Mouse (Mus musculus) Patski (cell line): ENCODE measurements at regions not wholly inside any gene's neighbourhood (a gene's known extent, or its start where the extent isn't known, plus 50 kb on each side); places are given as distances from the start of the nearest gene placed in this dataset.

ENCODE experiments used
- ATAC-seq: fragments of 100-300 bp; one replicate; pipeline ENCODE4 v1.8.0; 2021
- CTCF ChIA-PET: fragments of 350-600 bp; sonication (Branson Sonifier 250); formaldehyde crosslinking; loops from one replicate; lab custom pipeline; 2022; ENCODE audit warnings: inconsistent platforms; lab: Charles Lee
- POLR2A ChIA-PET: fragments of 350-600 bp; sonication (Branson Sonifier 250); formaldehyde crosslinking; loops from one replicate; lab custom pipeline; 2022; ENCODE audit warnings: antibody characterized with exemption, inconsistent platforms; lab: Charles Lee
- DNase-seq: peaks from one replicate; pipeline ENCODE4 v3.0.0-alpha.2; 2011; ENCODE audit warnings: low read depth, low spot score
- H3K27me3 ChIP-seq: fragments of 371-371 bp; one replicate; pipeline ENCODE4 v1.5.1; 2021
- CTCF ChIP-seq: fragments of 100-300 bp; IDR thresholded peaks from one replicate; pipeline ENCODE4 v1.5.1; 2021
- in situ Hi-C: fragments of 300-500 bp; cut with MboI; formaldehyde crosslinking; loops from 3 replicates; pipeline ENCODE4 v1.11.1; 2018; ENCODE audit warnings: low pct_unique_long_range_greater_than_20kb, mixed read lengths

DNA sequence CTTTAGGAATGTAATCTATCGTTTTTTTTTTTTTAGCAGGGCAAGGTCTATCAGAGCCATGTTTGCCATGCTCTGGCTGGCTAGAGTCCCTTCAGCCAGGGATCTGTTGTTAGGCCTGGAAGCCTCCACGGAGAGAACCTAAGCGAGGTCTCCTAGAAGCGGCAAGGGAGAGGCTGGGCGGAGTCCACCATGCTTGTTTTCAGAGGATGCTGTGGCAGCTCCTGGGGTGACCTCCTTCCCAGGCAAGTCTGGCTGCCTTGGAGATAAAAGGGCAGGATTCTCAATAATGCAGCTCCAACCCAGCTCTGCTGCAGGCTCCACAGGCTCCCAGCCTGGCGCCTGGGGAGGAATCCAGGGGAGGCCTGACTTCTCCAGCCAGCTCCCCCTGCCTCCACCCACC is 86.2 kb upstream of the Csf3r start:
- peaks cover 12% of the 10 kb centered on the region for H3K27me3 ChIP-seq
- ChIA-PET CTCF (interaction anchor here (0.6 kb wide), 1 partner anchor 407 kb away, joined by 3 read pairs; no protein-coding TSS in a partner anchor), POLR2A (no interaction called here)
- ATAC-seq = no peak
- no peak for TF ChIP-seq CTCF
- in situ Hi-C loops = loop anchor here (25.0 kb wide), 1 partner anchor 776 kb away; no protein-coding TSS in a partner anchor
- DNase-seq = no peak

DNA sequence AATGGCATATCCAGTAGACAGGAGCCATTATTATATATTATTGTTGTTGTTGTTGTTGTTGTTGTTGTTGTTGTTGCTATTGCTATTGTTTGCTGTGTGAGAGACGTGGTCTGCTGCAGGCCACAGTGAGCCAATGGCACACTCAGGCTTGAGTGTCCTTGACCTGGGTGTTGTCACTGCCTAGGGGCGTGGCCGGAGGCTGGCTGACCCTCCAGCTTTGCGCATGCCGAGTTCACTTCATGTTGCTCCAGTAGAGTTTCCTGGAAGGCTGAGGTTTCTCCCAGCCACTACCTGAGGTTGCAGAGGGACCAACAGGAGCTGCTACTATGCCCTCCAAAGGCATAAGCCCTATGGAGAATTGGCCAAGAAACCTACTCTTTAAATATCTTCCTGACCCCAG is 83.1 kb upstream of the Csf3r start:
- POLR2A ChIA-PET = no interaction called here
- no peak for TF ChIP-seq CTCF
- ATAC-seq (no peak), DNase-seq (no peak)
- no peaks in the 10 kb centered on the region for H3K27me3 ChIP-seq
- CTCF ChIA-PET = interaction anchor here (0.8 to 1.8 kb wide), 3 partner anchors 8 to 781 kb away, joined by 4 to 5 read pairs (median 4); no protein-coding TSS in a partner anchor
- in situ Hi-C loops = loop anchor here (25.0 kb wide), 1 partner anchor 779 kb away; no protein-coding TSS in a partner anchor

DNA sequence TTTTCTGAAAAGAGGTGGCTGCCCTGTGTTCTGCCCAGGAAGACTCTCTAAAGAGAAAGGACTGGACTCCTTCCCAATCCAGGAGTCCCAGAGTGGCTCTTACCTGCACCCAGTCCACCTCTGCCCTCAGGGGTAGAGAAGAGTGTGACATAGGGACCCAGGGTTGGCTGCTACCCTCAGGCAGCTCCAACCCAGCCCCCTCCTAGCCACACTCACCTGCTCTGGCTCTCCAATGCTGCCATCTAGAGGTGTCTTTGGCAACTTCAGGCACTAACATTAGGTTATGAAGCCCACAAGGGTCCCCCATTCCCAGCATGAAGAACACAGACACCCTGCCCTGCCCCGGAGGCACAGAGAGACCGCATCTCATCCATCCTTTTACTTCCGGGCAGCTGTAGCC is 82.4 kb upstream of the Csf3r start:
- TF ChIP-seq CTCF = no peak
- no peak for DNase-seq
- in situ Hi-C loops = loop anchor here (25.0 kb wide), 1 partner anchor 780 kb away; no protein-coding TSS in a partner anchor

DNA sequence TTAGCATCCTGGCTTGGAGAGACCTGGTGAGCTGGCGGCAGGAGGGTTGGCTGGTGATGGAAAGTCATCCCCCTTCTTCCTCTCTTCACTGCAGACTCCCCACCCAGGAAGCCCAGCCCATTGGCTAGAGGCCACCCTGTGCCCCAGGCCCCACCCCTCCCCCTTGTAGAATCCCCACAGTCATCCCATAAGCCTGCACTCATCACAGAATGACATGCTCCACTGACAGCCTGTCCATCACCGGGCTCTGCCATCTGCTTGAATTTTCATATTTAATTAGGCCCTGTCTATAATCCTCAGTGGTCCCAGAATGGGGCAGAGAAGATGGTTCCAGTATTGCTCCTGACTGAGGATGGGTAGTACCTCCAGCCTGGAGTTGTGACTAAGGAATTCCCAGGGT is 79.3 kb upstream of the Csf3r start:
- CTCF ChIA-PET = no interaction called here
- POLR2A ChIA-PET = no interaction called here
- in situ Hi-C loops = loop anchor here (25.0 kb wide), 1 partner anchor 783 kb away; no protein-coding TSS in a partner anchor
- TF ChIP-seq CTCF = no peak
- DNase-seq = no peak
- ATAC-seq = no peak
- no peaks in the 10 kb centered on the region for H3K27me3 ChIP-seq

More for the DNA sequence above, 82.4 kb upstream of the Csf3r start:
- ChIA-PET POLR2A (no interaction called here), CTCF (interaction anchor here (0.8 to 1.8 kb wide), 4 partner anchors 9 to 782 kb away, joined by 4 to 5 read pairs (median 4); no protein-coding TSS in a partner anchor)
- no peaks in the 10 kb centered on the region for H3K27me3 ChIP-seq
- ATAC-seq = no peak

DNA sequence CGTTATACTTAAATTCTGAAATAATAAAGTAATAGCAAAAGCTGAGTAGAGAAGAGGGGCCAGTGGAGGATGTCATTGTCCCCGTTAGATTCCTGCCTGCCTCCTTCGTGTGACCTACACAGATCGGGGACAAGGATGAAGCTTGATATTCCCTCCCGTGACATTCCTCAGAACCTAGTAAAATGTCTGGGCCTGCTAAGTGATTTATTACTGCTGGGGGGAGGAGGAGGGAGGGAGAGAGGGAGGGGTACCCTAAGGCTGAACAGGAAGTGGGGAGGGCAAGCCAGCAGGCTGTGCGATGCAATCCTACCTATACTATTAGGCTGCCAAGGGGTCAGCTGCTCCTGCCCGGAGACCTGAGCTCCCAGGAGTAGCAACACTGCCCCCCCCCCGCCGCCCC is 64.9 kb upstream of the Csf3r start:
- TF ChIP-seq CTCF = no peak
- ChIA-PET POLR2A (no interaction called here), CTCF (no interaction called here)
- DNase-seq = no peak
- H3K27me3 ChIP-seq = peaks cover 10% of the 10 kb centered on the region
- no peak for ATAC-seq
- in situ Hi-C loops = no loop called here

DNA sequence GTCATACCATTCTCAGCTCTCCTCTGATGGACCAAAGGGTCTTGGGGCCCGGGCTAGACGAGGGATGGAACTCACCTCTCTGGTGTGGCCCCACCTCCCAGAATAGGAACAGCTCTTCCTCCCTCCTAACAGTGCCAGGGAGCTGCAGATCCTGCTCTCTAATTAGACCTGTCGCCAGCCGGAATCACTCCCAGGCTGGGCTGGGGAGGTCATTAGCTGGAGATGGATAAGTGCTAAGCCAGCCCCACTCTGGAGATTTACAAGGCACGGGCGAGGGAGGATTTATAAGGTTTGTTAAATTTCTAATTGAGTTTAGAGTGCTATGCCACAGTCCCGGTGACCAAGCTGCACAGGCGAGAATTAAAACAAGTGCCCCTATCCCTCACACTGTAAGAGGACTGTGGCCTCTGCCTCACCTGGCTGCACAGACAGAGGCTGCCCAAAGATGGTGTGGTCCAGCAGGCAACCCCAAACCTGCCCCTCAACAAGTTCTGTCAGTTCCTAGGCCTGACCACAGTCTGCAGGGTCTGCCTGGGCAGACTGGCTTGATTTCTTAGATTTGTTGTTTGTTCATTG is 63.6 kb upstream of the Csf3r start:
- ATAC-seq = no peak
- ChIA-PET POLR2A (no interaction called here), CTCF (no interaction called here)
- no peak for TF ChIP-seq CTCF
- H3K27me3 ChIP-seq = peaks cover 10% of the 10 kb centered on the region
- in situ Hi-C loops = loop anchor here (10.0 kb wide), 1 partner anchor 726 kb away; no protein-coding TSS in a partner anchor
- DNase-seq = no peak

DNA sequence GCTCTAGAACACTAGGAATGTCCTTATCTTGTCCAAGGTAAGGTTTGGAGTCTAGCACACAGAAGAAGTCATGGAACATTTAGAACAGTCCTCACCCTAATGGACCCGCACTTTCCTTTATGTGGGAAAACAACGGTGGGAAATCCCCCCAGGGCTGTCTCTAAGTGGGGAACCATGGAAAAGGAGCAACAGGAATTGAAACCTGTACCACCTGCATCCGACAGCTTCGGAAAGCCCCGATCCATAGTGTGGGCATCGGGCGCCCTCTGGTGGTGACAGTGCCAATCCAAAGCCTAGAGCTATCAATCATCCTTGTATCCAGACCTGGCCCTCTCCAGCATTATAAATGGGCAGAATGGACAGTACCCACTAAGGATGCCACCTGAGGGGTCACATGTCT is 61.7 kb upstream of the Csf3r start:
- peak; percentile 81 for TF ChIP-seq CTCF
- in situ Hi-C loops = loop anchor here (10.0 kb wide), 1 partner anchor 728 kb away; no protein-coding TSS in a partner anchor
- POLR2A ChIA-PET = no interaction called here
- ATAC-seq (no peak), DNase-seq (no peak)
- CTCF ChIA-PET = interaction anchor here (0.7 to 1.4 kb wide), 3 partner anchors 20 to 803 kb away, joined by 3 to 4 read pairs (median 3); no protein-coding TSS in a partner anchor
- H3K27me3 ChIP-seq = peaks cover 10% of the 10 kb centered on the region
